Mouse (Mus musculus) central nervous system, embryonic 14 days (tissue): ENCODE results near the gene 4933417A18Rik. TPM values are rescaled to one million over a fixed set of nuclear protein-coding genes. Genes with fewer than 3 reads are reported as not detected.

ENCODE experiments used
- polyA plus RNA-seq: library from polyadenylated mRNA; depleted of rRNA; stranded (reverse); fragments of >200 nt; gene quantifications from 2 replicates; pipeline ENCODE4 v1.2.3, GENCODE M21; 2012; rRNA removed

The 4933417A18Rik gene
- not detected in 2 replicates for polyA plus RNA-seq

GRCm38 (mm10) chr13:34924210-34924609, at the start of gene 4933417A18Rik, which contains the start of gene Fam217a:
Gene 4933417A18Rik, plus strand, starts transcription at chr13:34924409.
Gene Fam217a, minus strand, starts transcription at chr13:34924310.

GRCm38 (mm10) chr13:34875166-34875710, 49.0 kb upstream of the 4933417A18Rik start, which contains the start of gene Prpf4b:
Gene Prpf4b, plus strand, starts transcription at chr13:34875302.

GRCm38 (mm10) chr13:34963511-34964397, 39.5 kb downstream of the 4933417A18Rik start, which contains the start of gene Eci3:
Gene Eci3, minus strand, starts transcription at chr13:34963810.

Other genes with a start within 250 kb of the 4933417A18Rik start
- 0.04 TPM in 1 of 2 replicates, not detected in the other for gene Fam50b, start 189.6 kb upstream of the 4933417A18Rik start, polyA plus RNA-seq
- 144 and 151 TPM in 2 replicates for gene Prpf4b, start 49.1 kb upstream of the 4933417A18Rik start, polyA plus RNA-seq
- gene Fam217a, start 99 bp upstream of the 4933417A18Rik start, polyA plus RNA-seq: 0.72 and 0.83 TPM in 2 replicates
- gene Eci3, start 39.4 kb downstream of the 4933417A18Rik start, polyA plus RNA-seq: 0.16 and 0.31 TPM in 2 replicates
- 95.5 and 97.6 TPM in 2 replicates for gene Eci2, start 102.7 kb downstream of the 4933417A18Rik start, polyA plus RNA-seq